Mouse (Mus musculus): ENCODE results near the gene Trp53inp2. TPM values are rescaled to one million over a fixed set of nuclear protein-coding genes. Genes with fewer than 3 reads are reported as not detected.

The Trp53inp2 gene
- 1 to 10 TPM; 4.1 to 6.1 TPM for polyA plus RNA-seq (2017; shearing (Covaris generic))

DNA sequence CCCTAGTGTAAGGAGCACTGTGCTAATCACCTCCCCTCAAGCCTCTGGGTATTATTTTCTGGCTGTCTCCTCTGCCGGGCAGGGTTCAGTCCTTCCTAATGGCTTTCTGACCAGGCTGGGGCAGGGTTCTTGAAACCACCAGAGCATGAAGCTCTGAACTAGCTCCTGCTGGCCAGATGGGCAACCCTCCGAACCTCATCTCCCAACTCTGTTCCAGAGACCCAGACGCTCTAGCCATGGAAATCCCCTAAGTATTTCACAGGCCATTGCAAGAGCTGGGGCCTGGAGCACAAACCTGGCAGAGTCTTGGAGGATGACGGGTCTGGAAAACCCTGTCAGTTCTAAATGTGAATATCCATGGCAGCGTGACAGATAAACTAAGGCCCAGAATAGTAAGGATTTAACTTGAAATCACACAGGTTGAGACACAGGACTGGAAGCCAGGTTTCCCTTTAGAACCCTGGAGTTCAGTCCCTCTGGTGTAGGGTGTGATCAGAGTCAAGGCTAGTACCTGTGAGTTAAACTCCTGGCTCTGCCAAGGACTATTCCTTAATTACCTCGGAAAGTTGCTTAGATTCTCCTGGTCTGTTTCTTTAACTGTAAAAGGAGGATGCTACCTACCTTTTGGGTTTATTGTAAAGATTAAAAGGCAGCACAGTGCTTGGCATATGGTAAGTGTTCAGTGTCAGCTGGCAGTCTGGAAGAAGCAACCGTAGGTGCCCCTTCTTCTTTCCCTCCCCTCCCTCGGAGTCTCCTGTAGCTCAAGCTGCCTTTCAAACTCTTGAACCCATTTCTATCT, at the start of gene Trp53inp2:
TSS of gene Trp53inp2 (plus strand) at position 799 of the 799 bp plus-strand sequence.

DNA sequence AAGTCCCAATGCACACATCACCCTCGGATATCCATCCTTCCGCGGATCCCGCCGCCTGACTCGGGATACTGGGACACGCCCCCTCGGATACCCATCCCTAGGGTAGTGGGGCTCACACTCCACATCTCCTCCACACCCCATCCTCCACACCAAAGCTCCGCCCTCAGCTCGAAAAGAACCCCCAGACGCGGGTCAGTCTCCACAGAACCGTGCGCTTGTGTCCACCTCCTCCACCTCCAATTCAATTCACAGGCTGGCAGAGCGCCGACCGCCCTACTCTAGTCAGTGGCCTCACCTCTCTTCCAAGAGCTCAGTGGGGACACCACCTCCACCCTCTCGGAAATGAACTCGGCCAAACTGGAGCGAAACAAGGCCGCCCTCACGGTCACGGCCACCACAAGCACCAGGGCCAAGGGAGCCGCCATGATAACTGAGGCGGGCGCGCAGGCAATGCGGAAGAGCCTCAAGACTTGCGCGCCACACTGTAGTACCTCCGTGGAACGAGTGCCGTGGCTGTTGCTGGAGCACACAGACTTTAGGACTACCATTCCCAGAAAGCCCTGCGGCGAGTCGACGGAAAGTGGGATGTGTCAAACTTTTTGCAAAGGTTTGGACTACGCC, 23.8 kb upstream of the Trp53inp2 start, which contains the start of gene Pigu:
TSS of gene Pigu (minus strand) at position 460 of the 621 bp plus-strand sequence.

Other genes starting within 250 kb of the Trp53inp2 start
- gene Itch, start 247.6 kb upstream of the Trp53inp2 start, polyA plus RNA-seq (2017; shearing (Covaris generic)) = 10 to 100 TPM; 73.1 to 81.8 TPM
- 100 to 1,000 TPM; 253 to 276 TPM for gene Dynlrb1, start 144.5 kb upstream of the Trp53inp2 start, polyA plus RNA-seq (2017; shearing (Covaris generic))
- gene Map1lc3a, start 104.8 kb upstream of the Trp53inp2 start, polyA plus RNA-seq (2017; shearing (Covaris generic)) = 10 to 100 TPM; 14.4 to 15.5 TPM
- gene Pigu, start 23.6 kb upstream of the Trp53inp2 start, polyA plus RNA-seq (2017; shearing (Covaris generic)) = 10 to 100 TPM; 48.8 to 52.6 TPM
- 10 to 100 TPM; 21.2 to 26.7 TPM for gene Ncoa6, start 92.8 kb downstream of the Trp53inp2 start, polyA plus RNA-seq (2017; shearing (Covaris generic))
- gene Acss2, start 136.9 kb downstream of the Trp53inp2 start, polyA plus RNA-seq (2017; shearing (Covaris generic)) = 100 to 1,000 TPM in 1 of 2 experiments, 10 to 100 TPM in 1; 45.2 to 113 TPM
- gene Ggt7, start 137.2 kb downstream of the Trp53inp2 start, polyA plus RNA-seq (2017; shearing (Covaris generic)) = 10 to 100 TPM in 1 of 2 experiments, 1 to 10 TPM in 1; 5.3 to 15.9 TPM
- gene Gss, start 211.8 kb downstream of the Trp53inp2 start, polyA plus RNA-seq (2017; shearing (Covaris generic)) = 10 to 100 TPM; 11.9 to 16.4 TPM
- gene Myh7b, start 230.2 kb downstream of the Trp53inp2 start, polyA plus RNA-seq (2017; shearing (Covaris generic)) = 1 to 10 TPM in 1 of 2 experiments, under 1 TPM in 1; 0.13 to 1.1 TPM